Mouse (Mus musculus) kidney, embryonic 15.5 days (tissue): ENCODE measurements around the gene Klf1. TPM values are rescaled to one million over a fixed set of nuclear protein-coding genes. Genes with fewer than 3 reads are reported as not detected.

ENCODE experiments used
- microRNA-seq: library from miRNA; unstranded; fragments of <30 nt; microRNA quantifications from one replicate; pipeline ENCODE4, GENCODE M21; 2016
- polyA plus RNA-seq: library from polyadenylated mRNA; unstranded; fragments of >200 nt; fragmentation: Nextera tagmentation; extraction: Ambion mirVana; gene quantifications from 2 replicates; pipeline ENCODE4 v1.2.1, GENCODE M21; 2015

Klf1 gene
- polyA plus RNA-seq, 1 experiment from 2014 or later: 7.2 TPM

Small RNAs within 50 kb of the gene (microRNA-seq; reads per million reads assigned to microRNA genes)
- gene Gm24197 (not detected), gene Mir7069 (1.6 reads per million, percentile 4 among the genes with 10 or more reads in this experiment)

Other genes with a start within 250 kb of the Klf1 start
- gene Ier2, start 239.1 kb upstream of the Klf1 start, polyA plus RNA-seq: 73.4 and 80.3 TPM in 2 replicates
- gene Trmt1, start 215.6 kb upstream of the Klf1 start, polyA plus RNA-seq: 68.7 and 73.8 TPM in 2 replicates
- 23.9 and 25.6 TPM in 2 replicates for gene Nacc1, start 214.1 kb upstream of the Klf1 start, polyA plus RNA-seq
- gene Lyl1, start 200.5 kb upstream of the Klf1 start, polyA plus RNA-seq: 7.6 and 7.8 TPM in 2 replicates
- gene G430095P16Rik, start 178.9 kb upstream of the Klf1 start, polyA plus RNA-seq: 1.9 and 2.3 TPM in 2 replicates
- 14.2 and 15.5 TPM in 2 replicates for gene Nfix, start 101.6 kb upstream of the Klf1 start, polyA plus RNA-seq
- gene Dand5, start 79.1 kb upstream of the Klf1 start, polyA plus RNA-seq: 6.3 and 7.0 TPM in 2 replicates
- gene Gadd45gip1, start 70.4 kb upstream of the Klf1 start, polyA plus RNA-seq: 52.6 and 53.0 TPM in 2 replicates
- gene Rad23a, start 61.3 kb upstream of the Klf1 start, polyA plus RNA-seq: 112 and 122 TPM in 2 replicates
- 1,039 and 1,041 TPM in 2 replicates for gene Calr, start 55.0 kb upstream of the Klf1 start, polyA plus RNA-seq
- gene Farsa, start 44.9 kb upstream of the Klf1 start, polyA plus RNA-seq: 102 and 103 TPM in 2 replicates
- 66.5 and 70.3 TPM in 2 replicates for gene Syce2, start 29.8 kb upstream of the Klf1 start, polyA plus RNA-seq
- gene Gcdh, start 8.0 kb upstream of the Klf1 start, polyA plus RNA-seq: 49.8 and 51.2 TPM in 2 replicates
- 8.3 and 8.6 TPM in 2 replicates for gene Dnase2a, start 6.6 kb downstream of the Klf1 start, polyA plus RNA-seq
- gene Mast1, start 35.4 kb downstream of the Klf1 start, polyA plus RNA-seq: 0.40 and 0.48 TPM in 2 replicates
- 0.45 and 0.49 TPM in 2 replicates for gene Rtbdn, start 45.1 kb downstream of the Klf1 start, polyA plus RNA-seq
- gene Gm49661, start 67.5 kb downstream of the Klf1 start, polyA plus RNA-seq: not detected in 2 replicates
- gene Prdx2, start 67.7 kb downstream of the Klf1 start, polyA plus RNA-seq: 808 and 824 TPM in 2 replicates
- gene Rnaseh2a, start 67.8 kb downstream of the Klf1 start, polyA plus RNA-seq: 125 and 129 TPM in 2 replicates
- 9.6 TPM in 2 replicates for gene Junb, start 76.8 kb downstream of the Klf1 start, polyA plus RNA-seq
- 25.3 and 27.0 TPM in 2 replicates for gene Hook2, start 88.7 kb downstream of the Klf1 start, polyA plus RNA-seq
- gene Best2, start 112.6 kb downstream of the Klf1 start, polyA plus RNA-seq: 0.10 TPM in 1 of 2 replicates, not detected in the other
- gene Asna1, start 123.4 kb downstream of the Klf1 start, polyA plus RNA-seq: 133 and 143 TPM in 2 replicates
- gene Trir, start 124.9 kb downstream of the Klf1 start, polyA plus RNA-seq: 119 and 120 TPM in 2 replicates
- gene Tnpo2, start 135.0 kb downstream of the Klf1 start, polyA plus RNA-seq: 25.8 and 30.0 TPM in 2 replicates
- gene Fbxw9, start 158.1 kb downstream of the Klf1 start, polyA plus RNA-seq: 28.9 and 32.1 TPM in 2 replicates
- 0.66 and 0.82 TPM in 2 replicates for gene Gm5741, start 166.1 kb downstream of the Klf1 start, polyA plus RNA-seq
- gene Dhps, start 169.8 kb downstream of the Klf1 start, polyA plus RNA-seq: 68.8 and 72.3 TPM in 2 replicates
- 141 TPM in 2 replicates for gene Wdr83os, start 178.8 kb downstream of the Klf1 start, polyA plus RNA-seq
- 43.3 and 45.1 TPM in 2 replicates for gene Wdr83, start 179.4 kb downstream of the Klf1 start, polyA plus RNA-seq
- 39.2 and 41.5 TPM in 2 replicates for gene Man2b1, start 181.3 kb downstream of the Klf1 start, polyA plus RNA-seq
- 2.0 and 2.6 TPM in 2 replicates for gene Zfp791, start 221.2 kb downstream of the Klf1 start, polyA plus RNA-seq
- gene Cks1brt, start 250.0 kb downstream of the Klf1 start, polyA plus RNA-seq: not detected in 2 replicates